Mouse (Mus musculus) intestine, postnatal 0 days (tissue): ENCODE results near the gene Ryk. TPM values are rescaled to one million over a fixed set of nuclear protein-coding genes. Genes with fewer than 3 reads are reported as not detected.

Experiments
- ATAC-seq: fragments of 200-750 bp; cut with Nextera tagmentation; 2 replicates; pipeline ENCODE4 v1.8.0; 2017; ENCODE audit warnings: mild to moderate bottlenecking, moderate TSS enrichment, moderate library complexity
- H3K27ac ChIP-seq: fragments of 300-500 bp; sonication (generic); 2 replicates; pipeline ENCODE4 v1.5.1; 2014; ENCODE audit warnings: mild to moderate bottlenecking, low read depth, low read length, moderate library complexity
- H3K27me3 ChIP-seq: fragments of 300-500 bp; sonication (generic); replicated peaks from 2 replicates; pipeline ENCODE4 v1.6.1; 2014; ENCODE audit warnings: low read length, mixed read lengths; ENCODE audit not compliant: control insufficient read depth, insufficient read depth
- H3K36me3 ChIP-seq: fragments of 300-500 bp; sonication (generic); 2 replicates; pipeline ENCODE4 v1.6.1; 2014; ENCODE audit warnings: mild to moderate bottlenecking, moderate library complexity; ENCODE audit not compliant: control insufficient read depth, insufficient read depth
- H3K4me1 ChIP-seq: fragments of 300-500 bp; sonication (generic); replicated peaks from 2 replicates; pipeline ENCODE4 v1.6.1; 2014; ENCODE audit warnings: antibody characterized with exemption, low read length, mixed read lengths; ENCODE audit not compliant: control insufficient read depth, insufficient read depth
- H3K4me2 ChIP-seq: fragments of 300-500 bp; sonication (generic); replicated peaks from 2 replicates; pipeline ENCODE4 v1.6.1; 2014; ENCODE audit warnings: low read depth, mild to moderate bottlenecking, moderate library complexity
- H3K4me3 ChIP-seq: fragments of 300-500 bp; sonication (generic); 2 replicates; pipeline ENCODE4 v1.5.1; 2014; ENCODE audit warnings: low read depth, low read length
- H3K9ac ChIP-seq: fragments of 300-500 bp; sonication (generic); 2 replicates; pipeline ENCODE4 v1.6.1; 2014; ENCODE audit warnings: mild to moderate bottlenecking, low read depth, low read length
- H3K9me3 ChIP-seq: fragments of 300-500 bp; sonication (generic); 2 replicates; pipeline ENCODE4 v1.6.1; 2016; ENCODE audit warnings: mixed run types; ENCODE audit not compliant: control insufficient read depth
- CTCF ChIP-seq: sonication (generic); IDR thresholded peaks from 2 replicates; pipeline ENCODE4 v1.5.1; 2016; ENCODE audit warnings: low read depth, mild to moderate bottlenecking, control low read depth, antibody characterized with exemption, moderate library complexity
- WGBS: fragments of 180-500 bp; shearing (Covaris S2); extraction: QIAGEN DNeasy Blood & Tissue Kit; methylation state at CpG from one replicate; pipeline ENCODE4 v1.1.7; 2014; 5-methylcytosine and 5-hydroxymethylcytosine counted together
- polyA plus RNA-seq: library from polyadenylated mRNA; unstranded; fragments of >200 nt; fragmentation: Nextera tagmentation; extraction: Ambion mirVana; gene quantifications from 2 replicates; pipeline ENCODE4 v1.2.1, GENCODE M21; 2015

Gene Ryk
- polyA plus RNA-seq, 1 experiment from 2014 or later: 23.9 TPM

GRCm38 (mm10) chr9:102867516-102867915 lies 32.8 kb downstream of the Ryk start:
- TF ChIP-seq CTCF: no peak
- Histone ChIP-seq H3K4me3 (no peak overlapping the region), H3K4me2 (no peak overlapping the region), H3K9ac (no peak overlapping the region), H3K36me3 (peaks cover 43% of the 10 kb centered on the region), H3K9me3 (no peaks in the 10 kb centered on the region), H3K27ac (no peak overlapping the region), H3K4me1 (0 out of 2 replicates have a peak, but pooled peaks cover 6% of the 10 kb centered on the region), H3K27me3 (no peaks in the 10 kb centered on the region)
- 38% methylated on average over 4 of the region's 4 CpGs for WGBS
- no peak for ATAC-seq

- no peak for ATAC-seq
- no peak overlapping the region for H3K9ac ChIP-seq
- no peaks in the 10 kb centered on the region for H3K9me3 ChIP-seq
- 88% methylated on average over 7 of the region's 7 CpGs for WGBS
- H3K36me3 ChIP-seq: peaks cover 43% of the 10 kb centered on the region
- H3K4me3 ChIP-seq: no peak overlapping the region
- no peak for TF ChIP-seq CTCF
- 0 out of 2 replicates have a peak, but pooled peaks cover 4% of the 10 kb centered on the region for H3K4me1 ChIP-seq
- H3K4me2 ChIP-seq: no peak overlapping the region
- H3K27me3 ChIP-seq: no peaks in the 10 kb centered on the region
- H3K27ac ChIP-seq: no peak overlapping the region
These were observed 33.7 kb downstream of the Ryk start for GRCm38 (mm10) chr9:102868451-102868850.

- no peaks in the 10 kb centered on the region for H3K9me3 ChIP-seq
- no peaks in the 10 kb centered on the region for H3K27me3 ChIP-seq
- ATAC-seq: peak; percentile 86
- H3K27ac ChIP-seq: peak overlapping the region; percentile 60; the same call in 1 of the 2 replicates
- H3K4me2 ChIP-seq: no peak overlapping the region
- 35% methylated on average over 7 of the region's 7 CpGs for WGBS
- H3K4me3 ChIP-seq: no peak overlapping the region
- H3K9ac ChIP-seq: no peak overlapping the region
- TF ChIP-seq CTCF: no peak
- H3K36me3 ChIP-seq: peaks cover 45% of the 10 kb centered on the region
- H3K4me1 ChIP-seq: no peaks in the 10 kb centered on the region
These were observed 41.5 kb downstream of the Ryk start for GRCm38 (mm10) chr9:102876054-102876690.

GRCm38 (mm10) chr9:102877916-102878315 lies 43.2 kb downstream of the Ryk start:
- Histone ChIP-seq H3K4me3 (no peak overlapping the region), H3K27ac (no peak overlapping the region), H3K36me3 (peaks cover 44% of the 10 kb centered on the region), H3K4me2 (no peak overlapping the region), H3K9ac (no peak overlapping the region), H3K4me1 (no peaks in the 10 kb centered on the region), H3K27me3 (no peaks in the 10 kb centered on the region), H3K9me3 (no peaks in the 10 kb centered on the region)
- no peak for TF ChIP-seq CTCF
- ATAC-seq: no peak
- WGBS: 85% methylated on average over 9 of the region's 9 CpGs

- no peaks in the 10 kb centered on the region for H3K27me3 ChIP-seq
- no peak overlapping the region for H3K4me2 ChIP-seq
- WGBS: 49% methylated on average over 8 of the region's 8 CpGs
- H3K27ac ChIP-seq: no peak overlapping the region
- H3K4me3 ChIP-seq: no peak overlapping the region
- H3K4me1 ChIP-seq: no peaks in the 10 kb centered on the region
- ATAC-seq: no peak
- peak; percentile 84 for TF ChIP-seq CTCF
- H3K9me3 ChIP-seq: no peaks in the 10 kb centered on the region
- no peak overlapping the region for H3K9ac ChIP-seq
- peaks cover 51% of the 10 kb centered on the region for H3K36me3 ChIP-seq
These were observed 44.8 kb downstream of the Ryk start for GRCm38 (mm10) chr9:102879545-102879944.

GRCm38 (mm10) chr9:102884703-102885102 lies 50.0 kb downstream of the Ryk start:
- H3K27ac ChIP-seq: no peak overlapping the region
- 91% methylated on average over 9 of the region's 9 CpGs for WGBS
- H3K4me3 ChIP-seq: no peak overlapping the region
- no peak overlapping the region for H3K9ac ChIP-seq
- H3K27me3 ChIP-seq: no peaks in the 10 kb centered on the region
- no peaks in the 10 kb centered on the region for H3K9me3 ChIP-seq
- ATAC-seq: no peak
- no peak overlapping the region for H3K4me2 ChIP-seq
- H3K36me3 ChIP-seq: peaks cover 60% of the 10 kb centered on the region
- no peaks in the 10 kb centered on the region for H3K4me1 ChIP-seq
- TF ChIP-seq CTCF: no peak

GRCm38 (mm10) chr9:102890166-102890565 lies 55.4 kb downstream of the Ryk start:
- no peak for ATAC-seq
- WGBS: 59% methylated on average over 9 of the region's 9 CpGs
- H3K36me3 ChIP-seq: peaks cover 51% of the 10 kb centered on the region

More at GRCm38 (mm10) chr9:102890166-102890565, 55.4 kb downstream of the Ryk start:
- Histone ChIP-seq H3K4me2 (no peak overlapping the region), H3K27ac (no peak overlapping the region), H3K4me1 (no peaks in the 10 kb centered on the region), H3K4me3 (no peak overlapping the region), H3K9me3 (no peaks in the 10 kb centered on the region), H3K9ac (no peak overlapping the region), H3K27me3 (no peaks in the 10 kb centered on the region)
- TF ChIP-seq CTCF: no peak
